Mouse (Mus musculus) bone marrow, adult 2 months (tissue): ENCODE data around the gene Depdc5.

Experiments used
- CTCF ChIP-seq: fragments of 200-500 bp; IDR thresholded peaks from 2 replicates; pipeline ENCODE4 v1.5.1; 2011; ENCODE audit warnings: low read length, control low read depth; ENCODE audit not compliant: control insufficient read depth, insufficient read depth
- POLR2A ChIP-seq: fragments of 200-500 bp; IDR thresholded peaks from 2 replicates; pipeline ENCODE4 v1.6.1; 2011; ENCODE audit warnings: low read depth, mild to moderate bottlenecking, control low read depth, low read length, borderline replicate concordance; ENCODE audit not compliant: control insufficient read depth

- TF ChIP-seq POLR2A (no peak), CTCF (no peak)
These were observed 154.7 kb downstream of the Depdc5 start for GRCm38 (mm10) chr5:33018189-33018560.
